Mouse (Mus musculus): ENCODE results near the gene Sult4a1. TPM values are rescaled to one million over a fixed set of nuclear protein-coding genes. Genes with fewer than 3 reads are reported as not detected.
"Not testable (repeated sequence)": the region's sequence is repeated elsewhere in the genome, so short reads cannot be mapped to it uniquely, and the experiment has no call there.

The Sult4a1 gene
- polyA plus RNA-seq, 1 experiment, result 363 TPM

- TF ChIP-seq CTCF (IDR thresholded peaks at IDR 0.05; ENCODE audit: borderline replicate concordance, insufficient read depth, low read depth, low read length) (no peak), POLR2A (IDR thresholded peaks at IDR 0.05; ENCODE audit: borderline replicate concordance, insufficient read depth, low read length) (no peak)
- H3K27ac ChIP-seq (ENCODE audit: insufficient read depth, low read length), result no peak overlapping the region
- no peak overlapping the region for H3K4me3 ChIP-seq (replicated peaks; ENCODE audit: insufficient read depth, low read depth, low read length)
- no peaks in the 10 kb centered on the region for H3K4me1 ChIP-seq (ENCODE audit: control insufficient read depth, insufficient read depth, low read length)
- H3K27me3 ChIP-seq (ENCODE audit: control insufficient read depth, insufficient read depth, low read length), result no peaks in the 10 kb centered on the region
- no peak for DNase-seq
- WGBS, result 97% methylated on average over 1 of the region's 1 CpGs
These were observed 10.9 kb upstream of the Sult4a1 start for GRCm38 (mm10) chr15:84116466-84116865.

- no peak for TF ChIP-seq POLR2A (IDR thresholded peaks at IDR 0.05; ENCODE audit: borderline replicate concordance, insufficient read depth, low read length)
- TF ChIP-seq CTCF (IDR thresholded peaks at IDR 0.05; ENCODE audit: borderline replicate concordance, insufficient read depth, low read depth, low read length), result peak; percentile 46; the same call in 1 of the 2 replicates
- Histone ChIP-seq H3K4me1 (ENCODE audit: control insufficient read depth, insufficient read depth, low read length) (no peaks in the 10 kb centered on the region), H3K27ac (ENCODE audit: insufficient read depth, low read length) (no peak overlapping the region), H3K4me3 (replicated peaks; ENCODE audit: insufficient read depth, low read depth, low read length) (no peak overlapping the region), H3K27me3 (ENCODE audit: control insufficient read depth, insufficient read depth, low read length) (no peaks in the 10 kb centered on the region)
- DNase-seq, result no peak
- 37% methylated on average over 5 of the region's 5 CpGs for WGBS
These were observed 10.2 kb upstream of the Sult4a1 start for GRCm38 (mm10) chr15:84115727-84116126.

GRCm38 (mm10) chr15:84113873-84114272, 8.3 kb upstream of the Sult4a1 start:
- Histone ChIP-seq H3K4me3 (replicated peaks; ENCODE audit: insufficient read depth, low read depth, low read length) (no peak overlapping the region), H3K4me1 (ENCODE audit: control insufficient read depth, insufficient read depth, low read length) (no peaks in the 10 kb centered on the region), H3K27me3 (ENCODE audit: control insufficient read depth, insufficient read depth, low read length) (no peaks in the 10 kb centered on the region), H3K27ac (ENCODE audit: insufficient read depth, low read length) (no peak overlapping the region)
- 70% methylated on average over 6 of the region's 6 CpGs for WGBS
- DNase-seq, result no peak
- no peak for TF ChIP-seq POLR2A (IDR thresholded peaks at IDR 0.05; ENCODE audit: borderline replicate concordance, insufficient read depth, low read length)
- TF ChIP-seq CTCF (IDR thresholded peaks at IDR 0.05; ENCODE audit: borderline replicate concordance, insufficient read depth, low read depth, low read length), result no peak

GRCm38 (mm10) chr15:84108899-84109298, 3.3 kb upstream of the Sult4a1 start:
- no peak overlapping the region for H3K4me3 ChIP-seq (replicated peaks; ENCODE audit: insufficient read depth, low read depth, low read length)
- H3K27me3 ChIP-seq (ENCODE audit: control insufficient read depth, insufficient read depth, low read length), result no peaks in the 10 kb centered on the region
- peaks cover 7% of the 10 kb centered on the region; the same call in 1 of the 2 replicates for H3K4me1 ChIP-seq (ENCODE audit: control insufficient read depth, insufficient read depth, low read length)
- WGBS, result 46% methylated on average over 13 of the region's 13 CpGs
- no peak for DNase-seq
- no peak for TF ChIP-seq CTCF (IDR thresholded peaks at IDR 0.05; ENCODE audit: borderline replicate concordance, insufficient read depth, low read depth, low read length)
- no peak for TF ChIP-seq POLR2A (IDR thresholded peaks at IDR 0.05; ENCODE audit: borderline replicate concordance, insufficient read depth, low read length)
- no peak overlapping the region for H3K27ac ChIP-seq (ENCODE audit: insufficient read depth, low read length)

GRCm38 (mm10) chr15:84105924-84106500, 458 bp upstream of the Sult4a1 start:
- Histone ChIP-seq H3K27me3 (ENCODE audit: control insufficient read depth, insufficient read depth, low read length) (no peaks in the 10 kb centered on the region), H3K4me3 (replicated peaks; ENCODE audit: insufficient read depth, low read depth, low read length) (peak overlapping the region; percentile 69), H3K27ac (ENCODE audit: insufficient read depth, low read length) (peak overlapping the region; percentile 72), H3K4me1 (ENCODE audit: control insufficient read depth, insufficient read depth, low read length) (peaks cover 30% of the 10 kb centered on the region)
- TF ChIP-seq POLR2A (IDR thresholded peaks at IDR 0.05; ENCODE audit: borderline replicate concordance, insufficient read depth, low read length), result no peak
- TF ChIP-seq CTCF (IDR thresholded peaks at IDR 0.05; ENCODE audit: borderline replicate concordance, insufficient read depth, low read depth, low read length), result no peak
- DNase-seq, result peak in 1 of 2 experiments; percentile 37
- 13% methylated on average over 12 of the region's 12 CpGs for WGBS

- Histone ChIP-seq H3K4me1 (ENCODE audit: control insufficient read depth, insufficient read depth, low read length) (peaks cover 30% of the 10 kb centered on the region), H3K27ac (ENCODE audit: insufficient read depth, low read length) (no peak overlapping the region), H3K27me3 (ENCODE audit: control insufficient read depth, insufficient read depth, low read length) (no peaks in the 10 kb centered on the region), H3K4me3 (replicated peaks; ENCODE audit: insufficient read depth, low read depth, low read length) (peak overlapping the region; percentile 69)
- peak; percentile 42 to 45 for DNase-seq
- TF ChIP-seq POLR2A (IDR thresholded peaks at IDR 0.05; ENCODE audit: borderline replicate concordance, insufficient read depth, low read length) (no peak), CTCF (IDR thresholded peaks at IDR 0.05; ENCODE audit: borderline replicate concordance, insufficient read depth, low read depth, low read length) (no peak)
- WGBS, result 28% methylated on average over 7 of the region's 7 CpGs
These were observed 928 bp downstream of the Sult4a1 start for GRCm38 (mm10) chr15:84104626-84105025.

GRCm38 (mm10) chr15:84097536-84097935, 8.0 kb downstream of the Sult4a1 start:
- not testable (repeated sequence) for H3K27me3 ChIP-seq (ENCODE audit: control insufficient read depth, insufficient read depth, low read length); DNase-seq; H3K27ac ChIP-seq (ENCODE audit: insufficient read depth, low read length); H3K4me3 ChIP-seq (replicated peaks; ENCODE audit: insufficient read depth, low read depth, low read length)
- peaks cover 44% of the 10 kb centered on the region for H3K4me1 ChIP-seq (ENCODE audit: control insufficient read depth, insufficient read depth, low read length)
- WGBS, result 90% methylated on average over 15 of the region's 15 CpGs

GRCm38 (mm10) chr15:84096051-84096450, 9.5 kb downstream of the Sult4a1 start:
- DNase-seq, result peak; percentile 82
- no peak overlapping the region for H3K4me3 ChIP-seq (replicated peaks; ENCODE audit: insufficient read depth, low read depth, low read length)
- TF ChIP-seq CTCF (IDR thresholded peaks at IDR 0.05; ENCODE audit: borderline replicate concordance, insufficient read depth, low read depth, low read length), result no peak
- 10% methylated on average over 8 of the region's 8 CpGs for WGBS
- H3K27me3 ChIP-seq (ENCODE audit: control insufficient read depth, insufficient read depth, low read length), result no peaks in the 10 kb centered on the region
- no peak overlapping the region for H3K27ac ChIP-seq (ENCODE audit: insufficient read depth, low read length)
- H3K4me1 ChIP-seq (ENCODE audit: control insufficient read depth, insufficient read depth, low read length), result peaks cover 36% of the 10 kb centered on the region

Measured in cerebellum, adult 2 months (tissue).